Mouse (Mus musculus) 416B (cell line): ENCODE measurements around the gene Rtl6.

Source experiments
- DNase-seq: peaks from one replicate; pipeline ENCODE4 v3.0.0; 2011; ENCODE audit warnings: low read depth

The Rtl6 gene

GRCm38 (mm10) chr15:84557189-84557921 lies at the start of gene Rtl6:
TSS of gene Rtl6 (minus strand) at chr15:84557823.
- DNase-seq, result no peak

- DNase-seq, result no peak
Measured at GRCm38 (mm10) chr15:84603267-84603963, 45.8 kb upstream of the Rtl6 start.

GRCm38 (mm10) chr15:84600977-84601595 lies 43.5 kb upstream of the Rtl6 start:
- DNase-seq, result no peak

- no peak for DNase-seq
Measured at GRCm38 (mm10) chr15:84598911-84599310, 41.3 kb upstream of the Rtl6 start.

GRCm38 (mm10) chr15:84597816-84598215 lies 40.2 kb upstream of the Rtl6 start:
- no peak for DNase-seq

- no peak for DNase-seq
Measured at GRCm38 (mm10) chr15:84597021-84597420, 39.4 kb upstream of the Rtl6 start.

GRCm38 (mm10) chr15:84595241-84595945 lies 37.8 kb upstream of the Rtl6 start:
- no peak for DNase-seq

GRCm38 (mm10) chr15:84593514-84593913 lies 35.9 kb upstream of the Rtl6 start:
- DNase-seq, result no peak

GRCm38 (mm10) chr15:84592240-84592639 lies 34.6 kb upstream of the Rtl6 start:
- DNase-seq, result no peak

- DNase-seq, result no peak
Measured at GRCm38 (mm10) chr15:84591573-84592139, 34.0 kb upstream of the Rtl6 start.

- no peak for DNase-seq
Measured at GRCm38 (mm10) chr15:84588371-84588821, 30.8 kb upstream of the Rtl6 start.

- DNase-seq, result no peak
Measured at GRCm38 (mm10) chr15:84578607-84579006, 21.0 kb upstream of the Rtl6 start.

GRCm38 (mm10) chr15:84577019-84577418 lies 19.4 kb upstream of the Rtl6 start:
- DNase-seq, result no peak

GRCm38 (mm10) chr15:84566568-84567110 lies 9.0 kb upstream of the Rtl6 start:
- no peak for DNase-seq

- no peak for DNase-seq
Measured at GRCm38 (mm10) chr15:84561501-84561900, 3.9 kb upstream of the Rtl6 start.

GRCm38 (mm10) chr15:84556674-84557073 lies 949 bp downstream of the Rtl6 start:
- DNase-seq, result no peak

- DNase-seq, result peak; percentile 58
Measured at GRCm38 (mm10) chr15:84551065-84551464, 6.6 kb downstream of the Rtl6 start.

- DNase-seq, result no peak
Measured at GRCm38 (mm10) chr15:84549291-84549797, 8.3 kb downstream of the Rtl6 start.

GRCm38 (mm10) chr15:84546028-84546427 lies 11.6 kb downstream of the Rtl6 start:
- peak; percentile 76 for DNase-seq

- DNase-seq, result no peak
Measured at GRCm38 (mm10) chr15:84541175-84541574, 16.4 kb downstream of the Rtl6 start.

GRCm38 (mm10) chr15:84538974-84539588 lies 18.5 kb downstream of the Rtl6 start:
- DNase-seq, result no peak
